Mouse (Mus musculus): ENCODE measurements around the gene Myl12a.

GRCm38 (mm10) chr17:71000255-71000654, 2.4 kb downstream of the Myl12a start:
- TF ChIP-seq CTCF (IDR thresholded peaks at IDR 0.05; ENCODE audit: low read depth, low read length): no peak
- no peak for TF ChIP-seq POLR2A (IDR thresholded peaks at IDR 0.05; ENCODE audit: extremely low read depth, insufficient read depth, low read length)

Data from liver, adult 2 months (tissue).